Mouse (Mus musculus) midbrain, embryonic 14.5 days (tissue): ENCODE data around the gene Hormad2. TPM values are rescaled to one million over a fixed set of nuclear protein-coding genes. Genes with fewer than 3 reads are reported as not detected.

Source experiments
- ATAC-seq: fragments of 200-750 bp; cut with Nextera tagmentation; 2 replicates; pipeline ENCODE4 v1.8.0; 2017; ENCODE audit warnings: moderate number of reproducible peaks, moderate library complexity; ENCODE audit not compliant: low FRiP score, low TSS enrichment
- DNase-seq: peaks from one replicate; pipeline ENCODE4 v3.0.0-alpha.2; 2015
- H3K27ac ChIP-seq: fragments of 300-500 bp; sonication (generic); replicated peaks from 2 replicates; pipeline ENCODE4 v1.5.1; 2014; ENCODE audit warnings: mild to moderate bottlenecking, low read depth, low read length, moderate library complexity
- H3K27me3 ChIP-seq: fragments of 300-500 bp; sonication (generic); 2 replicates; pipeline ENCODE4 v1.6.1; 2014; ENCODE audit warnings: low read length, control low read depth, mixed read lengths; ENCODE audit not compliant: control insufficient read depth, insufficient read depth
- H3K36me3 ChIP-seq: fragments of 300-500 bp; sonication (generic); 2 replicates; pipeline ENCODE4 v1.6.1; 2014; ENCODE audit warnings: low read length, control low read depth; ENCODE audit not compliant: control insufficient read depth, insufficient read depth
- H3K4me1 ChIP-seq: fragments of 300-500 bp; sonication (generic); 2 replicates; pipeline ENCODE4 v1.6.1; 2014; ENCODE audit warnings: mild to moderate bottlenecking, antibody characterized with exemption, low read length, control low read depth; ENCODE audit not compliant: control insufficient read depth, insufficient read depth
- H3K4me2 ChIP-seq: fragments of 300-500 bp; sonication (generic); 2 replicates; pipeline ENCODE4 v1.6.1; 2014; ENCODE audit warnings: mild to moderate bottlenecking, low read length, moderate library complexity
- H3K4me3 ChIP-seq: fragments of 300-500 bp; sonication (generic); replicated peaks from 2 replicates; pipeline ENCODE4 v1.5.1; 2014; ENCODE audit warnings: low read depth, low read length
- H3K9ac ChIP-seq: fragments of 300-500 bp; sonication (generic); replicated peaks from 2 replicates; pipeline ENCODE4 v1.6.1; 2014; ENCODE audit warnings: mild to moderate bottlenecking, low read length, moderate library complexity
- H3K9me3 ChIP-seq: fragments of 300-500 bp; sonication (generic); 2 replicates; pipeline ENCODE4 v1.6.1; 2016; ENCODE audit warnings: low read length, control low read depth, mixed read lengths; ENCODE audit not compliant: control insufficient read depth
- WGBS: fragments of 180-500 bp; shearing (Covaris S2); extraction: QIAGEN DNeasy Blood & Tissue Kit; methylation state at CpG from one replicate; pipeline ENCODE4 v1.1.7; 2014; 5-methylcytosine and 5-hydroxymethylcytosine counted together
- polyA plus RNA-seq: library from polyadenylated mRNA; unstranded; fragments of >200 nt; fragmentation: Nextera tagmentation; extraction: Ambion mirVana; gene quantifications from 2 replicates; pipeline ENCODE4 v1.2.1, GENCODE M21; 2014

Gene Hormad2
- polyA plus RNA-seq, 1 experiment from 2014 or later = 0.14 TPM

DNA sequence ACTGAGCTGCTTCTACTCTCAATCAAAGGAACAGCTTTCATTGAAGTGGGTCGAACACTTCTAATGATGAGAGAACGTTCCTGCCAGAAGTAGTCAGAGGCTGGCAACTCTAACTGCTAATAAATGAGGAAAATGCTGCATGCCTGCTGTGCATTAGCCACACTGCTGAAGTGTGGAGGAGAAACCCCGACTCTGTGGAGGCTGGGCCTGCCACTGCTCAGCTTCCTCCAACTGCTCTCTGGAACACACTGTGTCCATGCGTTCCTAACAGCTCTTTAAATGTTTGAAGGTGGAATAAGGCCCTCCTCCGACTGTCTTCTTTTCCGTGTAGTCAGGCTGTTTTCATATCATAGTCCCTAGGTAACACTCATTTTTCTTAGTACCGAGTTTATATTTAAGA lies 98.9 kb downstream of the Hormad2 start:
- WGBS = 53% methylated on average over 7 of the region's 7 CpGs
- ATAC-seq (no peak), DNase-seq (no peak)
- no peaks in the 10 kb centered on the region for H3K36me3 ChIP-seq
- no peaks in the 10 kb centered on the region for H3K4me1 ChIP-seq
- H3K4me3 ChIP-seq = no peak overlapping the region
- no peak overlapping the region for H3K27ac ChIP-seq
- H3K4me2 ChIP-seq = no peak overlapping the region
- no peak overlapping the region for H3K9ac ChIP-seq
- no peaks in the 10 kb centered on the region for H3K9me3 ChIP-seq
- no peaks in the 10 kb centered on the region for H3K27me3 ChIP-seq

DNA sequence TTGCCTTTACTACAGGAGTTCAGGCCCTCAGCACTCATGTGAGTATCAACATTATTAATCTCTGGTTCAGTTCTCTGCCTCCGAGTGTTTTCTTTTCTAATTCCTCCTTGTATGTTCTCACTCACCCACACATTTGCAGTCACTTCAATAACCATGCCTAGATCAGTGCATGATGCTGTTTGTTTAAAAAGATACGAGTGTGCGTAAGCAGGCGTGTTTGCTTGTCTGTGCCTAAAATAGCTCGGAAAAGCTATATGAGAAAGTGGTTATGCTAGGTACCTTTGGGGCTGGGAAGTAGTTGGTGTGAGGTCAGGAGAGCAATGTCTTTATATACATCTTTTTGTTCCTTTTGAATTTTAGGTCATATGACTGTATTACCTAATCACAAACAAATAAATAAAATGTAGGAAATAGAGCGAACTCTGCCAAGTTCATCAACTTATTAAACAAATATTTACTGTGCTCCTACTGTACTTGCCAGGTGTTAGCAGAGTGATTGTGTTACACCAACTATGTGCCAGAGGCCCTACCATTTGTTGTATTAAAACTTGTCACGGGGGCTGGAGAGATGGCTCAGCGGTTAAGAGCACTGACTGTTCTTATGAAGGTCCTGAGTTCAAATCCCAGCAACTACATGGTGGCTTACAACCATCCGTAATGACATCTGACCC lies 100.7 kb downstream of the Hormad2 start:
- H3K4me3 ChIP-seq = no peak overlapping the region
- 94% methylated on average over 9 of the region's 9 CpGs for WGBS
- no peak overlapping the region for H3K27ac ChIP-seq
- no peaks in the 10 kb centered on the region for H3K4me1 ChIP-seq
- H3K9ac ChIP-seq = no peak overlapping the region
- no peak for ATAC-seq
- H3K36me3 ChIP-seq = no peaks in the 10 kb centered on the region
- H3K27me3 ChIP-seq = no peaks in the 10 kb centered on the region
- H3K4me2 ChIP-seq = no peak overlapping the region
- no peak for DNase-seq
- H3K9me3 ChIP-seq = no peaks in the 10 kb centered on the region

- no peak overlapping the region for H3K27ac ChIP-seq
- H3K4me1 ChIP-seq = no peaks in the 10 kb centered on the region
- H3K27me3 ChIP-seq = no peaks in the 10 kb centered on the region
- H3K9me3 ChIP-seq = no peaks in the 10 kb centered on the region
- no peak for ATAC-seq
- H3K9ac ChIP-seq = no peak overlapping the region
- no peaks in the 10 kb centered on the region for H3K36me3 ChIP-seq
- no peak for DNase-seq
- no peak overlapping the region for H3K4me3 ChIP-seq
- 95% methylated on average over 1 of the region's 1 CpGs for WGBS
- H3K4me2 ChIP-seq = no peak overlapping the region
These were observed 101.6 kb downstream of the Hormad2 start for GRCm38 (mm10) chr11:4339275-4339674.

GRCm38 (mm10) chr11:4336693-4337283 lies 104.1 kb downstream of the Hormad2 start:
- Histone ChIP-seq H3K4me3 (no peak overlapping the region), H3K4me1 (no peaks in the 10 kb centered on the region), H3K9me3 (no peaks in the 10 kb centered on the region), H3K27me3 (no peaks in the 10 kb centered on the region), H3K36me3 (no peaks in the 10 kb centered on the region), H3K27ac (no peak overlapping the region), H3K9ac (no peak overlapping the region), H3K4me2 (no peak overlapping the region)
- ATAC-seq = no peak
- DNase-seq = no peak
- 89% methylated on average over 8 of the region's 8 CpGs for WGBS

DNA sequence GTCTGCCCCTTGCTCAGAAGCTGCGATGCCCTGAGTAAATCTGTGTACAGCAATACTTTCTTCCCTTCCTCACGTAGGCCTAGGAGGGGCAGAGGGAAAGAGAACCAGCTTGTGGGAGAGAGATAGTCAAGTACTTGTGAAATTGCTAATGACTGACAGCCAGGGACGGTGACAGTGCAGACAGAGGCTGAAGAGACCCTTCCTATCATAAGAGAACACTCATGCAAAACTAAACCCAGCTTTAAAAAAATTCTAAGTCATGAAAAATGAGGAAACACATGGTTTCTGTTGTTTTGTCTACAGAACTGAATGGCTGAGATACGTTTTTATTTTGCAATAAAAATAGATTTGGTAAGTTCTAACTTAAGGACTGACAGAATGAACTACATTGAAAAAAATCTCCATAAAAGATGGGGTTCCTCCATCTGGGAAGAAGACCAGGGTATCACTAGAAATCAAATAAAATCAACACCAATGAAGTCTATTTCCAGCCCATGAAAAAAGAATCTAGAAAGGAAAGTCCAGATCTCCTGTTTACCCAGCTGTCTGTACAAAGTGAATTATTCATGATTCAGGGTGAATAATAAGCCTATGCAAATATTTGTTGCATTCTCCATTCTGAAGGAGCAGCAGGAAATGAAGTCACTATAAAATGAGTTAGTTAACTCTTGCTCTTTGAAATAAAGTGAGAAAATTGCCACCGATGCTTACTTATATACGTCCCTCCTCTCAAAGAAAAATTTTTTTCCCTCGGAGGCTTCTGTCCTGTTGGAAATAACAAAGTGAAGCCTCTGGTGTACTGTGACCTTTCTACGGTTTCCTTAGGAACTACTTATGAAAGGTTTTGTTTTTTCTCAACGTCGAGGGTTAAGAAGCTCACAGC lies 104.9 kb downstream of the Hormad2 start:
- Histone ChIP-seq H3K36me3 (no peaks in the 10 kb centered on the region), H3K4me2 (no peak overlapping the region), H3K9ac (no peak overlapping the region), H3K4me1 (no peaks in the 10 kb centered on the region), H3K27me3 (no peaks in the 10 kb centered on the region), H3K4me3 (no peak overlapping the region), H3K9me3 (no peaks in the 10 kb centered on the region), H3K27ac (no peak overlapping the region)
- 63% methylated on average over 10 of the region's 10 CpGs for WGBS
- ATAC-seq (no peak), DNase-seq (peak; percentile 15)

DNA sequence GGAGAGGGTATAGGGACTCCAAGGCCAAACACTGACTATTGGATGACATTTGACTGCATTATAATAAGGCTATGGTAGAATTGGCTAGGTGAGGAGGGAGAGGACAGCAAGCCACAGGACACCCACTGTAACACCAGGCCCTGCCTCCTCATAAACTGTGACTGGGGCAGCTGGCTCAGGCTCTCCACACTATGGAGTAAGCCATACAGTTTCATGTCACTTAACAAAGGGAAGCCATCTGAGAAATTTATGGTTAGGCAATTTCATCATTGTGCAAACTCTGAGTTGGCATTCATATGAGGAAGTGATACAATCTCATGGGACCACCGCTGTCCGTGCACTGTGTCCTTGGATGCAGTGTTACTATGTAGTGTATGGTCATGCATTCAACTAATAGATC lies 107.9 kb downstream of the Hormad2 start:
- no peak overlapping the region for H3K4me2 ChIP-seq
- H3K36me3 ChIP-seq = no peaks in the 10 kb centered on the region
- H3K9me3 ChIP-seq = no peaks in the 10 kb centered on the region
- no peaks in the 10 kb centered on the region for H3K4me1 ChIP-seq
- no peak overlapping the region for H3K4me3 ChIP-seq
- no peaks in the 10 kb centered on the region for H3K27me3 ChIP-seq
- ATAC-seq (no peak), DNase-seq (no peak)
- H3K9ac ChIP-seq = no peak overlapping the region
- no peak overlapping the region for H3K27ac ChIP-seq
- 95% methylated on average over 2 of the region's 2 CpGs for WGBS

DNA sequence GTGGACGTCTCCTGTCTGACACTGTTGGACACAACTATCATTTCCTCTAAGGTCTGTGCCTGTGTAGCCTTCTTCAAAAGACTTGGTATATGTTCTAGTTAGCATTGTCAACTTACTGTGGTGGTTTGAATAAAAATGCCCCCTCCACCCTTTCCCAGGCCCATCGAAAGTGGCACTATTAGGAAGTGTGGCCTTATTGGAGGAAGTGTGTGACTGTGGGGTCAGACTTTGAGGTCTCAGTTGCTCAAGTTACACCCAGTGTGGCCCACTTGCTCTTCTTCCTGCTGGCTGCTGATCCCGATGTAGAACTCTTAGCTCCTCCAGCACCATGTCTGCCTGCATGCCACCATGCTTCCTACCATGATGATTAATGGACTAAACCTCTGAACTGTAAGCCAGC lies 112.7 kb downstream of the Hormad2 start:
- H3K27ac ChIP-seq = no peak overlapping the region
- no peaks in the 10 kb centered on the region for H3K9me3 ChIP-seq
- no peak overlapping the region for H3K4me3 ChIP-seq
- no peaks in the 10 kb centered on the region for H3K36me3 ChIP-seq
- H3K9ac ChIP-seq = no peak overlapping the region
- WGBS = 94% methylated on average over 3 of the region's 3 CpGs
- no peaks in the 10 kb centered on the region for H3K27me3 ChIP-seq
- no peak overlapping the region for H3K4me2 ChIP-seq
- ATAC-seq (no peak), DNase-seq (no peak)
- no peaks in the 10 kb centered on the region for H3K4me1 ChIP-seq

DNA sequence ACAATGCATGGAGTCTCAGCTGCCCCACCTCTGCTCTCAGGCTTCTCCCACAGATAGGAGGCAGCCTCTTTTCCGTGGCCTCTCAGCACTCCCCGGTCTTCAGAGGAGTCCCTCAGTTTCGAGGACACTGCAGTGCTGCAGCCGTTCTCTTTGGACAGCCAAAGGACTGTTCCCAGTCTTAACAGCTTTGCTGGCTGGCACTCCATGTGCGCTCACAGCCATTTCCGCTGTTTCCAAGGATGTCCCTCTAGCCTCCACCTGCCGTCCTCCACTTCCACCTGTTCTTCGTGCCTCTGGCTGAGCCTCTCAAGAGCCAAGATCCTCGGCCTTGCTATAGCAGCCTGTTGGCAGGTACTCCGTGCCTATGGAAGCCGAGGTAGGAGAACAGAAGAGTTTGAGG lies 117.4 kb downstream of the Hormad2 start:
- no peak for ATAC-seq
- no peak overlapping the region for H3K4me2 ChIP-seq
- no peaks in the 10 kb centered on the region for H3K36me3 ChIP-seq
- H3K27me3 ChIP-seq = no peaks in the 10 kb centered on the region
- H3K4me3 ChIP-seq = no peak overlapping the region
- 61% methylated on average over 11 of the region's 11 CpGs for WGBS
- H3K27ac ChIP-seq = no peak overlapping the region
- H3K9me3 ChIP-seq = no peaks in the 10 kb centered on the region
- H3K9ac ChIP-seq = no peak overlapping the region
- no peak for DNase-seq
- H3K4me1 ChIP-seq = no peaks in the 10 kb centered on the region
